Mouse (Mus musculus) kidney, postnatal 14 days (tissue): ENCODE results near the gene Pdxk.
"Not testable (repeated sequence)": the region's sequence is repeated elsewhere in the genome, so short reads cannot be mapped to it uniquely, and the experiment has no call there.

Source experiments
- DNase-seq: peaks from one replicate; pipeline ENCODE4 v3.0.0; 2022; ENCODE audit warnings: mixed read lengths

The Pdxk gene

GRCm38 (mm10) chr10:78414936-78415335, 49.8 kb downstream of the Pdxk start:
- not testable (repeated sequence) for DNase-seq

DNA sequence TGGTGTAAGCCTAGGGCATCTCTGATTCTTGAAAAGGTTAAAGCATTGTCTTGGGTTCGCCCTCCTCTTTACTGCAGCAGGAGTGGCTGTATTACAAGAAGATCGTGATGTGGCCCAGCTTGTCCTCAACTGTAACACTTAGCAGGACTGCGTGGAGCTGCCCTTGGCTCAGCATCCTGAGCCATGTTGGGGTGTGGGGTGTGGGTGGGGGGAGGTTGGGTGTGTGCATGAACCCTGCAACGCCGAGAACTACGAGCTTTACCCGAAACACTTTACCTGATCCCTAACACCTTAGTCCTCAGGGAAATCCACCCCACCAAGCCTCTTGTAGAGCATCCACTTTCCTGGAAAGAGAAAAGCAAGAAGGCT, 51.6 kb downstream of the Pdxk start:
- DNase-seq = no peak

- DNase-seq = peak; percentile 95
These were observed 52.2 kb downstream of the Pdxk start, which contains the start of gene Rrp1 for GRCm38 (mm10) chr10:78412319-78413151. Gene Rrp1, minus strand, starts transcription at chr10:78413043.

GRCm38 (mm10) chr10:78411851-78412250, 52.9 kb downstream of the Pdxk start:
- no peak for DNase-seq

DNA sequence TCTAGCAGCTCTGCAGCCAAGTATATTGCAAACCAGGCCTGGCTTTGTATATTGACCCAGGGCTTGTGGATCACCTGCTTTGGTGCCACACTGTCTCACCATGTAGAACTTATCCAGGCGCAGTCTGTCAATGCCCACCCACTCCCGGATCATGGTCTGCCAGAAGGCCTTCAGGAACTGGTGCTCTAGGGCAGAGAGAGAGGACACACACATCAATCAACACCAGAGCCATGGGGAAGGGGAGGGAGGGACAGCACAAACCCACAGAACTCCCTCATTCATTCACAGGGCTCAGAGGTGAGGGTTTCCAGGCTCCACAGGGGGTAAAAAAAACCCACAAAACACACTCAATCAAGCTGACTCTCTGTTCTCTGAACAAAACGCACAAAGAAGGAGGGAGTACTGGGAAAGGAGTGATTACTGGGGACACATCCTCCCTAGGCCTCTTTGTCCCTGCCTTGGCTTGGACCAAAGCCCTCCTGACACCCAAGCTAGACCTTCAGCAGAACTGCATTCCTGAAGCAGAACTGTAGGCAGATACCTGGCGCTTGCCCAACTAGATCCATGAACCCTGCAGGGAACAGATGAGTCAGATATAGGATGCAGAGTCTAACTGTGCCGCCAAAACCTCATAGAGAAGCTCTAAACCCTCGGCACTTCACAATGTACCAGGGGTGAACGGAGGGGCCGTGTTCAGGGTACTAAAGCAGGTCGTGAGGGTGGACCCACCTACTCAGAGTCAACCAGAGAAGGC, 55.6 kb downstream of the Pdxk start:
- DNase-seq = no peak

- no peak for DNase-seq
These were observed 57.6 kb downstream of the Pdxk start for GRCm38 (mm10) chr10:78407132-78407531.

DNA sequence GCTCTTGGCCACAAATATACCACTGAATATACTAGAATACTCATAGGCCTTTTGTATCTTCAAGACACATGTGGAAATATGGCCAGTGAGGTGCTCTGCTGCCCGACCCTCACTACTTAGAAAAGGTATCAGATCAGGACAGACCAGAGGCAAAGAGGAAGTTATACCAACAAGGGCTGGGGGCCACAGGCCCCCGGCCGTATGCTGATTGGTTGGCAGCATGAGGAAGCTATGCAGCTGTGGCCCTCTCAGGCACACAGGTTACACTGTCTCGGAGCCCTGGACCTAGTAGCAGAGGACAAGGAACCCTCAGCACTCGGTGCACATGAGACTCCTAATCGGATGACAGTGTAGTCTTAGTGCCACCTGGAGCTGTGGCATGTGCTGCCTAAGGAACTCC, 58.6 kb downstream of the Pdxk start:
- no peak for DNase-seq

DNA sequence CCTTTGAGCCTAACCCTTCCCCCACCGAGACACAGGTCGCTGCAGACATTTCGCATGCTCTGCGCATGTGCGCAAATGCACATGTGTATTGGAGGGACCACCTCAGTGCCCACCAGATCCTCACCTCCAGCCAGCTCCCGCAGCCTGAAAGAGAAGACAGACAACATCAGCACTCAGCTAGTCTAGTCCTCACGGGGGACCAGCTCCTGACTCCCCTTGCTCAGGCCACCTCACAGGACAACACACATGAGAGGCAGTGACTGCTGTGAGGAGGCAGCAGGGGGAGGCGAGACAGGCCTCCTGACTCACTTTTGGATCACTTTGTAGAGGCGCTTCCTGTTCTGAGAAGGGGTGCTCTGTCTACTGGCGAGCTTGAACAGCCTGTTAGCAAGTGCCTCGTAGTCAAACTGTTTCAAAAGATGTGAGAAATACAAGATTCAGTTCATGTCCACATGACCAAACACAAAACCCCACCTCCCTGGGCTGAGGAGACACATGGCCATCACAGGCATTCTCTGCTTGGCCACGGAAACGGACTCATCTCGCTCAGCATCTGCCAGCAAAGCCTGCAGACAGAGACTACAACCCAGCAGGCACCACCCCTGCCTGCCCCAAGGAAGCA, 62.4 kb downstream of the Pdxk start:
- no peak for DNase-seq

DNA sequence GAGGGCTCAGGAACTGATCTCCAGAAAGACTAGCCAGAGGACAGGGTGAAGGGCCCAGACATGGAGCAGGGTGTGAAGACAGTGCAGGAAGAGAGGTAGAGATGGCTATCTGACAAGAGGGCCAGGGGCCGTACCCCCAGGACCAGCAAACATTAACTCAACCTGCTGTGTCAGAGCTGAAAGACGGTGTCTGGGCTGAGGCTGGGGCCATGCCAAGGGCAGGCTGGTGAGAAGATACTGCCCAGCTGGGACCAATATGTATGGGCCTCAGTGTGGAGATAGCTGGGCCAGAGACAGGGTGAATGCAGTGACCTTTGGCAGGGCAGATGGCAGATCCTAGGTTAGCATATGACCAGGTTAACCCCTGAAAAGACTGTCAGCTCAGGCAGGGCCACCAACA, 63.6 kb downstream of the Pdxk start:
- no peak for DNase-seq

DNA sequence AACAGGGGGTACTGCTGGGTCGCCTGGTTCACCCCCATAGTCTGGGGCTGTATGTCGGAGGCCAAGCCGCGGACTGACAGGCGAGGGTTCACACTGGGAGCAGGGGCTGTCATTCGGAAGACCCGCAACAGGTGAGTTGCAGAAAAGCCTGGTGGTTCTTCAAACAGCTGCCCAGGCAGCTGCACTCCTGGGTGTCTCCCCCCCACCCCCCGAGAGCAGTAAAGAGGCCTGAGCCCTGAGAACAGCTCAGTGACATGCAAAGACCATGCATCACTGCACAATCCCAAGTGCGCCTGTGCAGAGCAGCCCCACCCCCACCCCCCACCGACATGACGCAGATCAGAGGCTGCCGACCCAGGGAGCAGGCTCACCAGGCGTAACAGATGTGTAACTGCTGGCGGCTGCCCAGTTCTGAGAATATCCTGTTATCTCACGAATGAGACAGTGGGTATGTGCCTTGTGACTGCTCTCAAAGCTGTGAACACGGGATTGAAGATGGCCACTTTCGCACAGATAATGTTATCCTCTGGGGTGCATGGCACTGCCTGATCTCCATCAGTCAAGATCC, 65.6 kb downstream of the Pdxk start:
- DNase-seq = peak; percentile 68

DNA sequence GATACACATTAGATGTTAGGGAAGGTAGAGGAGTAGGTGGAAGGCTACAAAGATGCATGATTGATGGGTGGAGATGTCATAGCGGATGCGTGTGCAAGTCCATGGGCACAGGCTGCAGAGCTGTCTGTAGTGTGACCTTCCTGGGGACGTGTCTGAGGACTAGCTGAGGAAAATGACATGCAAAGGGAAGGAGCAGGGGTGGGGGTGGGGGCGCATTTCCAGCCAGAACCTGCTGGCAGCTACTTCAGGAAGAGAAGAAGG, 68.2 kb downstream of the Pdxk start:
- DNase-seq = no peak

- peak; percentile 93 for DNase-seq
These were observed 68.8 kb downstream of the Pdxk start for GRCm38 (mm10) chr10:78395819-78396624.

- no peak for DNase-seq
These were observed 69.4 kb downstream of the Pdxk start for GRCm38 (mm10) chr10:78395377-78395776.

DNA sequence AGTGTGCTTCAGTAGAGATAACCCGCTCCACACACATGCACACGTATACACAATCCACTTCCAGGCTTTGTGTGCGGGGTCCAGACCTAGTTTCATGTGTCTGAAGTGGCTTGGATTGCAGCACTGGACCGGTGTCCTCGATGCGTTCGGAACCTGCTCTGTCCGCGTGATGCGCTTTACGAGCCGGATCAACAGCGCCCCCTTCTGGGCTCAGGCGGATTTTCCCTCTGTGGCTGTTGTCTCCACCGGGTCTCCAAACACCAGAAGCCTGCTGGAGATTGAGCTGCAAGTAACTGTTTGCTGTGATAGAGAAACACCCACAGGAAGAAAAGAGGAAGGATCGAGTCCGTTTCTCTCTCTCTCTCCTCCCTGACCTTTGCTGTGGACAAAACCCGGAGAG, 72.7 kb downstream of the Pdxk start:
- DNase-seq = peak; percentile 87

DNA sequence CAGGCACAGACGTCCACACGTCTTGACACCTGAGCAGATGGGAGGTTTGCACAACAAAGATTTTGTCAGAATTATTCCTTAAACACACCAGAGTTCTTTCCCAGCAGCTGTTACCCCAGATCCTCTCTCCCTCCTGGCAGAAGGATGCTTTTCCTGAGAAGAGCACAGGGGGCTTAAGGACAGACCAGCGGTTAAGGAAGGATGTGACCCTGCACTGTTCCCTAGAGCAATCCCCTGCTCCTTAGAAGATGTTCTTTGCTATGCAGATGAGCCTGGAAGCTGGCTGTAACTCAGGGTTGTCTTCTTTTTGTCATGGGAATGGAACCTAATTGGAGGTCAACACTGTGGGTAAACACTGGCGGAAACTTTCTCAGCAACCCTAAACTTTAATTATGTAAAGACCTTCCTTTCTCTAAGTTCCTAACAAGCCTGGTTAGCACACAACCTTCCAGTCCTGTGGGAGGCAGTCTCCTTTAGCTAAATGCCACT, 73.7 kb downstream of the Pdxk start:
- no peak for DNase-seq

- no peak for DNase-seq
These were observed 76.4 kb downstream of the Pdxk start for GRCm38 (mm10) chr10:78388216-78388980.
